Mouse (Mus musculus): ENCODE data around the gene Cxcr5.

Cxcr5 gene

DNA sequence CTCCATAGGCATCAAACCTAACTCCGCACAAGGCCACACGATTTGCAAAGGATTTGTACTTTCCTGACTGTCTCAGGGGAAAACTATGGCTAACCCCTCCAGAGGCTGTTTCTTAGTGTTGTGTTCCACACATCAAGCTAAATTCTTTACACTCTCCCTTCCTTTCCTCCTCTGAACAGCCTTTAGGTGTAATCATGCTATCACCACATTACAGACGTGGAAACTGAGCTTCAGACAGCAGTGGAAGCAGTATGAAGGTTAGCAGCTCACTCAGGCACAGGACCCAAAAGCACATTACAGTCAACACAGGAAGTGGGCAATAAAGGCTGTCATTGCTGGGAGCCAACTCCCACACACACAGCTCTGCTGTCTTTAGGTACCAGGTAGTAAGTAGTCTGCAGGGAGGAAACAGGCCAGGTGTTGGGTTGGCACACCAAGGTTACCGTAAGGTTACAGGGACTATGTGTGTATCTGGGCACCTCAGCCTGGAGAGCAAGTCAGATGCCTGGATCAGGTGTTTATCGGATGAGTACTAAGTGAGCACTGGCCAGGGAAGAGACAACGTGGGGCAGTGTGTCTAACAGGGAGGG is 28.6 kb downstream of the Cxcr5 start:
- DNase-seq, result no peak

- DNase-seq, result no peak
Measured at GRCm38 (mm10) chr9:44528340-44528739, 33.3 kb downstream of the Cxcr5 start.

GRCm38 (mm10) chr9:44526337-44527112 is 35.2 kb downstream of the Cxcr5 start:
- no peak for DNase-seq

DNA sequence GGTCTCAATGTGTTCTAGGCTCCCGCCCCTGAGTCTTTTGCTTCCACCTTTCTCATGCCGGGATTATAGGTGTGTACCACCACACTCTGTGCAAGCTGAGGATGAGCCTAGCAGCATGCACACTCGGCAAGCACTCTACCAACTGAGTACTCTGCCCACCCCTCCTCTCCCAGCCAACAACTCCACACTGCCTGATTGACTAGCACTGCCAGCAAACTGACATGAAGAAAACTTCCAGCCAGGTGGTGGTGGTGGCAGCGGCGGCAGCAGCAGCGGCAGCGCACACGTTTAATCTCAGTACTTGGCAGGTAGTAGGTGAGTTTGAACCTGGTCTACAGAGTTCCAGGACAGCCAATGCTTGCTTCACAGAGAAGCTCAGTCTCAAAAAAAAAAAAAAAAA is 36.1 kb downstream of the Cxcr5 start:
- no peak for DNase-seq

- DNase-seq, result no peak
Measured at GRCm38 (mm10) chr9:44525001-44525400, 36.7 kb downstream of the Cxcr5 start.

DNA sequence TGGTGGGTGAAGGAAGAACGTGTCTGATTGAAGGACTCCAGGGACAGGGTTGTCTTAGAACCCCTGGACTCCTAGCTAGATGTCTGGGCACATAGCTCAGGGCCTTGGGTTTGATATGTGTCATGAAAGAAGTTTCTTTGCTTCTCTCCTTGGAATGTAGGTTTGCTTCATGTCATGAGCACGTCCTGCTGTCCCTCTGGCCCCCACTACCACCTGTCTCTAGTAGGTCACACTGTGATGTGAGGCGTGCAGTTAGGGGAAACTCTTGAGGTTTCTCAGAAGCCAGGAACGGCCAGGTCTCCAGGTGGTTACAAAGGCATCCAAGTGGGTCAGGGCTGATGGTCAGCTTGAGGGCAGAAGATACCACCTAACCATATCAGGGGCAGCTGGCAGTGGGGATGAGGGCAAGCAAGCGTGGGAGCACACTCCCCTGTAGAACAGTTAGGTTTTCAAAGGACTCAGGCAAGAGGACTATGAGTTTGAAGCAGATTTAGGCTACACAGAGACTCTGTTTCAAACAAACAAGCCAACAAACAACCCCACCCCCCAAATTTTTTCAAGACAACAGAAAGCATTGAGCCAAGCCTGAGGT is 37.3 kb downstream of the Cxcr5 start:
- DNase-seq, result no peak

DNA sequence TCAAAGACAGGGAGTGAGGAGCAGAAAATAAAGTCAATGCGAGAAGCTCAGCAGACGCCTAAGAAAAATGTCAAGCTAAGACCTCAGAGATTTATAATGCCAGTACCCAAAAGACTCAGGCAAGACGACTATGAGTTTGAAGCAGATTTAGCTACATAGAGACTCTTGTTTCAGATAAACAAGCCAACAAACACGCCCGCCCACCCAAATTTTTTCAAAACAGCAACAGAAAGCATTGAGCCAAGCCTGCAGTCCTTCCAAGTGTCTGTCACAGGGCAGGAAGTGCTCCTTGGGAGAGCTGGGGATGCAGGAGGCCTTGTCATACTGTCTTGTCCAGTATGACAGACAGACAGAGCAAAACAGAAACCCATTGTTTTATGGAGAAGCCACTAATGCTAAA is 38.0 kb downstream of the Cxcr5 start:
- DNase-seq, result no peak

GRCm38 (mm10) chr9:44521927-44522326 is 39.8 kb downstream of the Cxcr5 start:
- DNase-seq, result no peak

DNA sequence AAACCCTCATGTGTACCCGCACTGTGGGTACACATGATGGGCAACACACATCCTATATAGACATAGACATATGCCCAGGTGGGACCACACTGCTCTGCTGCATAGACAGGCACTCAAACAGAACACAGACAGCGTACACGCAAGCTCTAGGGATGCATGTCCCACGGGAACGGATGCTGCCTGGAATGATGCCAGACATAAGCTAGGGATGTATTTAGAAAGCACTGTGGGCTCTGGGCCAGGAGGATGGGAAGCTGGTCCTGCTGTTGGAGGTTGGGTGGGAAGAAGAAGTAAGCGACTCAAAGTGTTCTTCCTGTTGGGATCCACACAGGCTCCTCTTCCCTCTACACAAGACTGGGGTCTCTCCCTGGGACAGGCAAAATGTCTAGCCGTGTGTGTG is 43.6 kb downstream of the Cxcr5 start:
- peak; percentile 61 for DNase-seq

GRCm38 (mm10) chr9:44517368-44517767 is 44.3 kb downstream of the Cxcr5 start:
- DNase-seq, result peak; percentile 63

GRCm38 (mm10) chr9:44515891-44516290 is 45.8 kb downstream of the Cxcr5 start:
- DNase-seq, result no peak

GRCm38 (mm10) chr9:44515131-44515751 is 46.4 kb downstream of the Cxcr5 start:
- DNase-seq, result peak; percentile 67

DNA sequence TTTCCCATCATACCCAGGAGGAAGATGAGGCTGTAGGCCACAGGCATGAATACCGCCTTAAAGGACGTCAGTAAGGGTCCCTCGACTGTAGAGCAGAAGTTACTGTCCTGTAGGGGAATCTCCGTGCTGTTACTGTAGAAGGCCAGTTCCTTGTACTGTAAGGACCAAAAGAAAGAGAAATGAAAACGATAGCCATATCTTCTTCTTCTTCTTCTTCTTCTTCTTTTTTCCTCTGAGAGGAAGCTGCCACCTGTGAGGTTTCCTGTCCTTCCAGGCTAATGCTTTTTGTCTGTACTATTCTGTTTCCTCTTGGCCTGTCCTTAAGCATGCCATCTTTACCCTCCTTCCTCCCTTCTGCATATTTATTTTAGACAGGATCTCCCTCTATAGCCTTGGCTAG is 47.5 kb downstream of the Cxcr5 start:
- no peak for DNase-seq

- no peak for DNase-seq
Measured at GRCm38 (mm10) chr9:44513610-44514009, 48.1 kb downstream of the Cxcr5 start.

- DNase-seq, result no peak
Measured at GRCm38 (mm10) chr9:44513121-44513520, 48.6 kb downstream of the Cxcr5 start.

GRCm38 (mm10) chr9:44512717-44513003 is 49.0 kb downstream of the Cxcr5 start:
- no peak for DNase-seq

DNA sequence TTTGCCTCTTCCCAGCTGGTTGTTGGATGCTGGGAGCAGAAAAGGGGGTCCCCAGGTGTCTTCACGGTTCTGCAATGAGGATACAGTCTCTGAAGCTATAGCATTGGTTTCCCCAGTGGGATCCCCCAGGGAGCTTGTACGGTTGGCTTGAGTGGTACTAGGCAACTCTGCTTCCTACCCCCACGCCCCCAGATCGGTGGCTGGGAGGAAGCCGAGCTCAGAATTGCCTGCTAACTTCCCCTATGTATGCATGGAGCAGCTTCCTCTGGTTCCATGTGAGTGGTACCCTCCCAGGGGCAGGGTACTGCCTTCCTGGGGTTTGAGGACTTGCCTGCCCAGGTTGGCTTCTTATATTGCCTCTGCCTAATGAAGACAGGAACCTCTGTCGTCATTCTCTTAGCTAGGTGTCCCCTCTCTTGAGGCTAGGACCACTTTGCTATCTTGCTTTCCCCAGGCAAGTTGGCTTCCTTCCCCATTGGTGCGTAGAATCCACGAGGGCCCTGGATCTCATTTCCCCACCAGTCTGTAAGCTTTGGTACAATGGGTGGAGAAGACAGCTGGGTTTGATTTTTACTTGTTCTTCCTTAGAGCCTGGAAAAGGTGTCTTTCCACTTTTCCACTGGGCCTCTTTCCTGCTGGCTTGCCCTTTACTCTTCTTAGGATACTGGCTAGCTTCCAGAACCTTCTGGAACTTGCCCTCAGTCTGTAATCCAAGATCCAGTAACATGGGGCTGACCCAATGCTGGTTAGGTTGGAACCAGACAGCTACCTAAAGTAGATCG is 49.6 kb downstream of the Cxcr5 start:
- DNase-seq, result no peak

GRCm38 (mm10) chr9:44510872-44511601 is 50.6 kb downstream of the Cxcr5 start:
- DNase-seq, result no peak

DNA sequence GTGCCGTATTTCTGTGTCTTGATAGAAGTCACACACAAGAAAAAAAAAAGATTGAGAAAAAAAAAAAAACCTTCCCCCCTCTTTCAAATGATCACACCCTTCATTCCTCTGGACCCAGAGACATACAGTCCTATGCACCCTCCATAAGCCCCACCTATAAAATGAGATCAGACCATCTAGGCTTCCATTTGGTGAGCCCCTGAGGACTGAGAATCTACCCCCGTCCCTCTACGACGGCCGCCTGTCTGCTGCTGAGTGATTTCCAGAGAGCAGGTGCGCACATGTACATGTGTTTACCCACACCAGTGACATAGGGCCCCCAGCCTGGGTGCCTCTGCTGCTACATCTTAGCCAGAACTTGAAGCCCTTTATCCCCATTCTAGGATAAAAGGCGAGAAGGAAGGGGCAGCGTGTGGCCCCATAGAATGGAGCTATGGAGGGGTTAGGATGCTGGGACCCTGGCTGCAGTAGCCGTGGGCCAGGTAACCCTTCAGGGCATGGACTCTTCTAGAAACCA is 51.3 kb downstream of the Cxcr5 start:
- DNase-seq, result no peak

DNA sequence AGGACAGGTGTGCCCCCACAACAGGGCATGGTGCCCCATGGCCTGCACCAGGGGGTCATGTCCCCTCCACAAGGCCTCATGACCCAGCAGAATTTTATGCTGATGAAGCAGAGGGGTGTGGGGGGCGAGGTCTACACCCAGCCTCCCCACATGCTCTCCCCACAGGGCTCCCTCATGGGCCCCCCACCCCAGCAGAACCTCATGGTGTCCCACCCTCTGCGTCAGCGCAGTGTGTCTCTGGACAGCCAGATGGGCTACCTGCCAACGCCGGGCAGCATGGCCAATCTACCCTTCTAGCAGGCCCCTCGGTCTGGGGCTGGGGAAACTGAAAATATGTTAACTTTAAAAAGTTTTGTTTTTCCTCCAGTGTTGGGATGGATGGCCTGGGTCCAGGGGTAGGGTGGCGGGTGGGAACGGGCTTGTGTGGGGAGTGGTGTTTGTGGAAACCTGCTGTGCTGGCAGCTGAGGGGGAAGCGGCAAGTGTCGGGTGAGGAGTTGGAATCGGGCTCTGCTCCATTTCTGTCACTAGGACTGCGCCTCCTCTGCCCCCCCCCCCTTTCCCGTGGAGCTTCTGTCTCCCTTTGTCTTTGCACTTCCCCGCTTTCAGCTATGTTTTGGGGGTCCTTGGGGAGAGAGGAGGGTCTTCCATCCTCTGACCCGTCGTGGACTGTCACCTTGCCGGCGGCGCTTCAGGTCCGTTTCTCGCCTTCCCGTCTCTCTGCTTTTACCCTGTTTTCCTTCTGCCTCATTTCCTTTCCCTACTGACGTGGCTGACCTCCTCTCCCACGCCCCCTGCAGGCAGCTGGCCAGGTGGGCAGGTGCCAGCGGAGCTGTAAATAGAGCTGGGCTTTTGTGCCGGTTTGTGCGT is 52.0 kb downstream of the Cxcr5 start:
- DNase-seq, result peak; percentile 85

Measured in right cerebral cortex, adult 18-20 months (tissue).